Mouse (Mus musculus) midbrain, embryonic 14.5 days (tissue): ENCODE data around the gene Retreg1. TPM values are rescaled to one million over a fixed set of nuclear protein-coding genes. Genes with fewer than 3 reads are reported as not detected.
A peak's percentile ranks its signal among the peaks of the same experiment; 100 is the strongest.

Experiments used
- ATAC-seq: fragments of 200-750 bp; cut with Nextera tagmentation; 2 replicates; pipeline ENCODE4 v1.8.0; 2017; ENCODE audit warnings: moderate number of reproducible peaks, moderate library complexity; ENCODE audit not compliant: low FRiP score, low TSS enrichment
- DNase-seq: peaks from one replicate; pipeline ENCODE4 v3.0.0-alpha.2; 2015
- H3K27ac ChIP-seq: fragments of 300-500 bp; sonication (generic); replicated peaks from 2 replicates; pipeline ENCODE4 v1.5.1; 2014; ENCODE audit warnings: mild to moderate bottlenecking, low read depth, low read length, moderate library complexity
- H3K27me3 ChIP-seq: fragments of 300-500 bp; sonication (generic); 2 replicates; pipeline ENCODE4 v1.6.1; 2014; ENCODE audit warnings: low read length, control low read depth, mixed read lengths; ENCODE audit not compliant: control insufficient read depth, insufficient read depth
- H3K36me3 ChIP-seq: fragments of 300-500 bp; sonication (generic); 2 replicates; pipeline ENCODE4 v1.6.1; 2014; ENCODE audit warnings: low read length, control low read depth; ENCODE audit not compliant: control insufficient read depth, insufficient read depth
- H3K4me1 ChIP-seq: fragments of 300-500 bp; sonication (generic); 2 replicates; pipeline ENCODE4 v1.6.1; 2014; ENCODE audit warnings: mild to moderate bottlenecking, antibody characterized with exemption, low read length, control low read depth; ENCODE audit not compliant: control insufficient read depth, insufficient read depth
- H3K4me2 ChIP-seq: fragments of 300-500 bp; sonication (generic); 2 replicates; pipeline ENCODE4 v1.6.1; 2014; ENCODE audit warnings: mild to moderate bottlenecking, low read length, moderate library complexity
- H3K4me3 ChIP-seq: fragments of 300-500 bp; sonication (generic); replicated peaks from 2 replicates; pipeline ENCODE4 v1.5.1; 2014; ENCODE audit warnings: low read depth, low read length
- H3K9ac ChIP-seq: fragments of 300-500 bp; sonication (generic); replicated peaks from 2 replicates; pipeline ENCODE4 v1.6.1; 2014; ENCODE audit warnings: mild to moderate bottlenecking, low read length, moderate library complexity
- H3K9me3 ChIP-seq: fragments of 300-500 bp; sonication (generic); 2 replicates; pipeline ENCODE4 v1.6.1; 2016; ENCODE audit warnings: low read length, control low read depth, mixed read lengths; ENCODE audit not compliant: control insufficient read depth
- WGBS: fragments of 180-500 bp; shearing (Covaris S2); extraction: QIAGEN DNeasy Blood & Tissue Kit; methylation state at CpG from one replicate; pipeline ENCODE4 v1.1.7; 2014; 5-methylcytosine and 5-hydroxymethylcytosine counted together
- polyA plus RNA-seq: library from polyadenylated mRNA; unstranded; fragments of >200 nt; fragmentation: Nextera tagmentation; extraction: Ambion mirVana; gene quantifications from 2 replicates; pipeline ENCODE4 v1.2.1, GENCODE M21; 2014

Gene Retreg1
- 13.6 and 16.7 TPM in 2 replicates for polyA plus RNA-seq

DNA sequence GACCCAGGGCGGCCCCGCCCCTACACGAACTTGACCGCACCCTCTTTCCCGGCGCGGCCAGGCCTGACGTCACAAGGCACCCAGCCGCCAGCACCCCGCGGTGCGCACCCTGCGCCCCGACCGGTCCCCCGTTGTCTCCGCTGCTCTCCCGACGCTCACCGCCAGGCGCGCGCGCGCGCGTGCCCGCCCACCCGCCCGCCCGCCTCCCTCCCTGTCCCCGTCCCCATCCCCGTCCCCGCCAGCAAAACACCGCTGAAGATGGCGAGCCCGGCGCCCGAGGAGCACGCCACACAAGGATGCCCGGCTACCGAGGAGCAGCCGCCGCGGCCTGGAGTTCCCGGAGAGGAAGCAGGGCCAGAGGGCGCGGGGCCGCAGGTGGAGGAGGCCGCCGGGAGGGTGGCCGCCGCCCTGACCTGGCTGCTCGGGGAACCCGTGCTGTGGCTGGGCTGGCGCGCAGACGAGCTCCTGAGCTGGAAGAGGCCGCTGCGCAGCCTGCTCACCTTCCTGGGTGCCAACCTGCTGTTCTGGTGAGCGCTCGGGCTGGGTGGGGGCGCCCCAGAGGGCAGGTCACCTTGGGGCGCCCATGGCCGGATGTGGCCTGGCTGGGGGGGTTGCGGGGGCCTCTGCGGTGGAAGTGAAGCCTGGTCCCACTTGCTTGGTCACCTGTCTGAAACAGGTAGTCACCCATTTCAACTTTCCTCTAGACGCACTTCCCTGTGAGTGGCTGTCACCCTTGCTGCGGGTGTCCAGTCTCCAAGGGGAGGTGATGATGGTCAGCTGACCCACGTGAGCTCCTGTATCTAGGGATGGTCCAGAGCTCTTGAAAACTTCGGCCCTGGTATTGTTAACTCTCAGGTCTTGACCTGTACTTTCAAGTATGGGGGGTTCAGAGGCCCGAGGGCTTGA, at the start of gene Retreg1:
Retreg1 (plus strand) TSS at position 95 of the 906 bp plus-strand sequence.
- no peaks in the 10 kb centered on the region for H3K9me3 ChIP-seq
- under 1% methylated on average over 72 of the region's 72 CpGs for WGBS
- H3K36me3 ChIP-seq: no peaks in the 10 kb centered on the region
- peak within 1 kb of the TSS; percentile 79 for H3K4me3 ChIP-seq
- peaks cover 13% of the 10 kb centered on the region for H3K4me1 ChIP-seq
- peak; percentile 85 for ATAC-seq
- peak within 1 kb of the TSS; percentile 72 for H3K27ac ChIP-seq
- peak; percentile 82 for DNase-seq
- H3K4me2 ChIP-seq: peak within 1 kb of the TSS; percentile 91
- H3K27me3 ChIP-seq: 0 out of 2 replicates have a peak, but pooled peaks cover 6% of the 10 kb centered on the region
- peak within 1 kb of the TSS; percentile 85 for H3K9ac ChIP-seq

- H3K4me2 ChIP-seq: no peak overlapping the region
- ATAC-seq: no peak
- peaks cover 43% of the 10 kb centered on the region for H3K36me3 ChIP-seq
- no peak overlapping the region for H3K4me3 ChIP-seq
- H3K27me3 ChIP-seq: no peaks in the 10 kb centered on the region
- no peak overlapping the region for H3K27ac ChIP-seq
- WGBS: 89% methylated on average over 8 of the region's 8 CpGs
- DNase-seq: no peak
- H3K9ac ChIP-seq: no peak overlapping the region
- H3K4me1 ChIP-seq: no peaks in the 10 kb centered on the region
- no peaks in the 10 kb centered on the region for H3K9me3 ChIP-seq
These were observed 48.9 kb upstream of the Retreg1 start for GRCm38 (mm10) chr15:25794123-25794522.

- DNase-seq (no peak), ATAC-seq (no peak)
- Histone ChIP-seq H3K27me3 (no peaks in the 10 kb centered on the region), H3K4me2 (no peak overlapping the region), H3K9me3 (no peaks in the 10 kb centered on the region), H3K27ac (no peak overlapping the region), H3K36me3 (peaks cover 46% of the 10 kb centered on the region), H3K4me3 (no peak overlapping the region), H3K4me1 (no peaks in the 10 kb centered on the region), H3K9ac (no peak overlapping the region)
- over 99% methylated on average over 9 of the region's 9 CpGs for WGBS
These were observed 47.5 kb upstream of the Retreg1 start for GRCm38 (mm10) chr15:25795496-25795895.

DNA sequence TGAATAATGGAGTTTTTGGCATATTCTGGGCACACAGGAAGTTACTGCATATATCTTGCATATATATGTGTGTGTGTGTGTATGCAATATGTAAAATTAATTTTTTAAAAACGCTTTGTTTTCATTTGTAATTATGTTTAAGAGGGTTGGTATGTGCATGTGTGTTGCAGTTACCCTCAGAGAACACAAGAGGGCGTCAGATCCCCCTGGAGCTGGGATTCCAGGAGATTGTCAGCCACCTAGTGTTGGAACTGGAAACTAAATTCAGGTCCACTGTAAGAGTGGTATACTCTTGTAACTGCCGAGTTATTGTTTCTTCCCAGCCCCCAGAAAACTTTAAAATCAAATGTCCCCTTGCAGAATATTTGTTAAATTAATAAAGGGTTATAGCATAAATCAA, 46.6 kb upstream of the Retreg1 start:
- DNase-seq (peak; percentile 73), ATAC-seq (no peak)
- no peak overlapping the region for H3K27ac ChIP-seq
- H3K4me3 ChIP-seq: no peak overlapping the region
- WGBS: 56% methylated on average over 3 of the region's 3 CpGs
- H3K9me3 ChIP-seq: no peaks in the 10 kb centered on the region
- H3K4me2 ChIP-seq: no peak overlapping the region
- H3K9ac ChIP-seq: no peak overlapping the region
- no peaks in the 10 kb centered on the region for H3K4me1 ChIP-seq
- H3K36me3 ChIP-seq: peaks cover 50% of the 10 kb centered on the region
- H3K27me3 ChIP-seq: no peaks in the 10 kb centered on the region

DNA sequence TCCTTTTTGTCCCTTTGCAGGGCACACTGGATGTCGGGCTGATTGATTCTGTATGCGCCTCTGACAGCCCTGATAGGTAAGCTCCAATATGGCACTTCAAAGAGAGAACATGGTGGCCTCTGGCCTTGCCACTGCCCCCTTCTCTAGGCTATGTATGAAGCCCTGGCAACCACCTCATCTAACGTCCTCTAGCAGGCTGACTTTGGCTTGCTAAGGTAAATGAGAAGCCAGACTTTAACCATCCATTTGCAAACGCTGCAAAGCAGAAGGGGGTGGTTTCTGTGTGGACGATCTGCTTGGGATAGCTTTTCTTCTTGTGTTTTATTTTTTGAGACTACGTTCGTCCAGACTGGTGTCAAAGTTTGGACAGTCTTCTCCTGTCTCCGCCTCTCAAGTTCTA, 45.8 kb upstream of the Retreg1 start:
- Histone ChIP-seq H3K27ac (no peak overlapping the region), H3K4me3 (no peak overlapping the region), H3K9ac (no peak overlapping the region), H3K4me2 (no peak overlapping the region), H3K27me3 (no peaks in the 10 kb centered on the region), H3K9me3 (no peaks in the 10 kb centered on the region), H3K36me3 (peaks cover 59% of the 10 kb centered on the region), H3K4me1 (no peaks in the 10 kb centered on the region)
- DNase-seq (no peak), ATAC-seq (no peak)
- WGBS: 91% methylated on average over 8 of the region's 8 CpGs

DNA sequence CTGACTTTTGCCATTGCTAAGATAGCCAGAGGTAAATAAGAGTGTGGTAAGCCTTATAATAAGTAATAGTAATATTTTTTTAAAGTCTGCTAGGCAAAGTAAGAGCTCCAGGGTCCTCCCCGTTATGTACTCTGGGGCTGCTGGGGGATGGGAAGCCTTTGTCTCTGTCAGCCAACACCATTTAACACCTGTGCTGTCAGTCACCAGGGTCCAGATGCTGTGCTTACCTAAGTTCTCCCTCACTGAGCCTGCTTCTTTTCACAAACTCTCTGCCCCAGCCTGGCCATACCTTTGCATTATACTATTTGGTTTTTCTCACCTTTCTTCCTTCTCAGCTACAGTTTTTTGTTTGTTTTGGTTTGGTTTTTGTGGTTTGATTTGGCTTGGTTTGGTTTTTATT, 45.1 kb upstream of the Retreg1 start:
- Histone ChIP-seq H3K4me3 (no peak overlapping the region), H3K9ac (no peak overlapping the region), H3K27ac (no peak overlapping the region), H3K4me1 (no peaks in the 10 kb centered on the region), H3K27me3 (no peaks in the 10 kb centered on the region), H3K36me3 (peaks cover 62% of the 10 kb centered on the region), H3K4me2 (no peak overlapping the region), H3K9me3 (no peaks in the 10 kb centered on the region)
- ATAC-seq (no peak), DNase-seq (no peak)
- WGBS: 97% methylated on average over 1 of the region's 1 CpGs

DNA sequence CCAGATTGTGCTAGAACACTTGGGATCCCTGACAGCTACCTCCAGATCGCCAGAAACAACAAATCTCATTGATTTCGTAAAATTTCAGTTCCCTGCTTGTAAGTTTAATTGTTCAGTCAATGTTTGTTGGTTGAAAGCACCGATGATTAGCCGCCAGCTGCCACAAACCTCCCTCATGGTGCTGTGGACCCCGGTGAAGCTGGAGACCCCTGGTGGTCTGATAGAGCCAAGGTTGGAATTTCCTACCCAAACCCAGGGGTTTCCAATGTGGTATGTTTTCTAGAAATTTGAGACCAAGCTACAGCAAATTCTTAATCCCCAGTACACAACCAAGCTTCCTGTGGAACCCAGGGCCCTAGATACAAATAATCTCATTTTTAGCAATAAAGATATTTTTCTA, 41.3 kb upstream of the Retreg1 start:
- H3K4me1 ChIP-seq: no peaks in the 10 kb centered on the region
- H3K9ac ChIP-seq: no peak overlapping the region
- DNase-seq (peak; percentile 47), ATAC-seq (no peak)
- H3K9me3 ChIP-seq: no peaks in the 10 kb centered on the region
- H3K4me2 ChIP-seq: no peak overlapping the region
- H3K36me3 ChIP-seq: peaks cover 54% of the 10 kb centered on the region
- no peaks in the 10 kb centered on the region for H3K27me3 ChIP-seq
- no peak overlapping the region for H3K27ac ChIP-seq
- WGBS: 90% methylated on average over 5 of the region's 5 CpGs
- H3K4me3 ChIP-seq: no peak overlapping the region

DNA sequence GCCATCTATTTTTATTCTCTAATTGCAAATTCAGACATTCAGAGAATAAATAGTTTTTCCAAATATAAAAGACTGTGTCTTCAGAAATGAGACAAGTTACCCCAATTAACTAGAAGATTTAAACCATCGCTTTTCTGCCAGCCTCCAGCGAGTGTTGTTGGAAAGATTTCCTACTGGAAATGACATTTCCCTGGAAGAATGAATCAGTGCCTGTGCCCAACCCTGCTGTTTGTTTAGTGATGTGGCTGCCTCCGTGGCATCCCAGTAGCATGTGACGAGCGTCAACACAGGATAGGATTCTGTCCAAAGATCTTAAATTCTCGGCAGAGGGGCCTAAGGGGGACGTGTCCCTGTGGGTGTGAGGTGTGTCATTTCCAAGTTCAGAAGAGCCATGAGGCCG, 40.8 kb upstream of the Retreg1 start:
- Histone ChIP-seq H3K9ac (no peak overlapping the region), H3K4me1 (no peaks in the 10 kb centered on the region), H3K4me2 (no peak overlapping the region), H3K27me3 (no peaks in the 10 kb centered on the region), H3K36me3 (peaks cover 58% of the 10 kb centered on the region), H3K4me3 (no peak overlapping the region), H3K9me3 (no peaks in the 10 kb centered on the region), H3K27ac (no peak overlapping the region)
- ATAC-seq: no peak
- no peak for DNase-seq
- WGBS: 92% methylated on average over 8 of the region's 8 CpGs

DNA sequence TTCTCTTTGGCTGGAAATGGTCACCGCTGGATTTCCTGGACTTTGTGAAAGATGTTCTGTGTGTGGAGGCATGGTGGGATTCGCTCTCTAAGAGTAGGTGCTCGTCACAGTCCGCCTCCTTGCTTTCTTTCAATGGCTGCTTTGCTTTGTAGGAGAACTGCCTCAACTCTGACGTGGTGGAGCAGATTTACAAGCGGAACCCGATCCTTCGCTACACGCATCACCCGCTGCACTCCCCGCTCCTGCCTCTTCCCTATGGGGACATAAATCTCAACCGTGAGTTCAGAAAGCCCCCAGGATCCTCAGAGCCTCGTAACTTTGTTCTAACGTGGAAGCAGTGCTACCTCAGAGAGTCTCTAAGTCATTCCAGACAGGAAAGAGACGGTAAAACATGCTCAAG, 39.9 kb upstream of the Retreg1 start:
- ATAC-seq: no peak
- H3K4me2 ChIP-seq: no peak overlapping the region
- WGBS: 88% methylated on average over 15 of the region's 15 CpGs
- H3K4me3 ChIP-seq: no peak overlapping the region
- H3K36me3 ChIP-seq: peaks cover 67% of the 10 kb centered on the region
- no peak overlapping the region for H3K27ac ChIP-seq
- H3K9ac ChIP-seq: no peak overlapping the region
- H3K9me3 ChIP-seq: no peaks in the 10 kb centered on the region
- no peaks in the 10 kb centered on the region for H3K4me1 ChIP-seq
- H3K27me3 ChIP-seq: no peaks in the 10 kb centered on the region
- no peak for DNase-seq
